Mouse (Mus musculus) spleen, adult 2 months (tissue): ENCODE results near the gene Ipmk.

ENCODE experiments used
- CTCF ChIP-seq: fragments of 200-500 bp; IDR thresholded peaks from 2 replicates; pipeline ENCODE4 v1.5.1; 2011; ENCODE audit warnings: mild to moderate bottlenecking, inconsistent platforms; ENCODE audit not compliant: insufficient read depth, insufficient read length, insufficient replicate concordance; ENCODE audit errors: extremely low read depth
- POLR2A ChIP-seq: fragments of 200-500 bp; IDR thresholded peaks from 2 replicates; pipeline ENCODE4 v1.6.1; 2011; ENCODE audit warnings: low read depth, low read length, inconsistent platforms

GRCm38 (mm10) chr10:71328870-71329269, 18.7 kb upstream of the Ipmk start:
- TF ChIP-seq CTCF: no peak
- TF ChIP-seq POLR2A: no peak
